Mouse (Mus musculus): ENCODE measurements around the gene AC141477.1.

Gene AC141477.1

GRCm38 (mm10) chr10:76440281-76440680, at the start of gene AC141477.1:
TSS of gene AC141477.1 (minus strand) at chr10:76440444.
- no peak for DNase-seq (ENCODE audit: low spot score in 2 of 2)

GRCm38 (mm10) chr10:76489205-76489604, 49.0 kb upstream of the AC141477.1 start:
- DNase-seq (ENCODE audit: low spot score in 2 of 2), result no peak

- DNase-seq (ENCODE audit: low spot score in 2 of 2), result no peak
Measured at GRCm38 (mm10) chr10:76488265-76488664, 48.0 kb upstream of the AC141477.1 start.

GRCm38 (mm10) chr10:76486302-76486701, 46.1 kb upstream of the AC141477.1 start:
- no peak for DNase-seq (ENCODE audit: low spot score in 2 of 2)

GRCm38 (mm10) chr10:76481480-76481879, 41.2 kb upstream of the AC141477.1 start:
- no peak for DNase-seq (ENCODE audit: low spot score in 2 of 2)

GRCm38 (mm10) chr10:76480851-76481250, 40.6 kb upstream of the AC141477.1 start:
- no peak for DNase-seq (ENCODE audit: low spot score in 2 of 2)

- DNase-seq (ENCODE audit: low spot score in 2 of 2), result no peak
Measured at GRCm38 (mm10) chr10:76473759-76474158, 33.5 kb upstream of the AC141477.1 start.

- peak; percentile 78 to 82 for DNase-seq (ENCODE audit: low spot score in 2 of 2)
Measured at GRCm38 (mm10) chr10:76468203-76469162, 28.2 kb upstream of the AC141477.1 start, which contains the start of the genes Mcm3ap and Ybey. TSS of gene Mcm3ap (plus strand) at chr10:76468927. TSS of gene Ybey (minus strand) at chr10:76469114.

GRCm38 (mm10) chr10:76462721-76463120, 22.5 kb upstream of the AC141477.1 start:
- DNase-seq (ENCODE audit: low spot score in 2 of 2), result no peak

- DNase-seq (ENCODE audit: low spot score in 2 of 2), result no peak
Measured at GRCm38 (mm10) chr10:76462312-76462711, 22.1 kb upstream of the AC141477.1 start.

GRCm38 (mm10) chr10:76461255-76461654, 21.0 kb upstream of the AC141477.1 start:
- DNase-seq (ENCODE audit: low spot score in 2 of 2), result no peak

- no peak for DNase-seq (ENCODE audit: low spot score in 2 of 2)
Measured at GRCm38 (mm10) chr10:76455289-76455688, 15.0 kb upstream of the AC141477.1 start.

GRCm38 (mm10) chr10:76448851-76449250, 8.6 kb upstream of the AC141477.1 start, which contains the start of gene 2610028H24Rik:
TSS of gene 2610028H24Rik (plus strand) at chr10:76449081.
- DNase-seq (ENCODE audit: low spot score in 2 of 2), result no peak

- DNase-seq (ENCODE audit: low spot score in 2 of 2), result no peak
Measured at GRCm38 (mm10) chr10:76447406-76448229, 7.4 kb upstream of the AC141477.1 start.

GRCm38 (mm10) chr10:76445996-76446681, 5.9 kb upstream of the AC141477.1 start:
- DNase-seq (ENCODE audit: low spot score in 2 of 2), result no peak

- peak; percentile 96 to 97 for DNase-seq (ENCODE audit: low spot score in 2 of 2)
Measured at GRCm38 (mm10) chr10:76442178-76443088, 2.2 kb upstream of the AC141477.1 start, which contains the start of gene Pcnt. TSS of gene Pcnt (minus strand) at chr10:76442786.

GRCm38 (mm10) chr10:76439107-76439890, 945 bp downstream of the AC141477.1 start:
- no peak for DNase-seq (ENCODE audit: low spot score in 2 of 2)

GRCm38 (mm10) chr10:76433925-76434324, 6.3 kb downstream of the AC141477.1 start:
- DNase-seq (ENCODE audit: low spot score in 2 of 2), result no peak

- no peak for DNase-seq (ENCODE audit: low spot score in 2 of 2)
Measured at GRCm38 (mm10) chr10:76425674-76426073, 14.6 kb downstream of the AC141477.1 start.

- no peak for DNase-seq (ENCODE audit: low spot score in 2 of 2)
Measured at GRCm38 (mm10) chr10:76416811-76417210, 23.4 kb downstream of the AC141477.1 start.

Measured in spleen, postnatal 36 days (tissue).